Mouse (Mus musculus) CD4-positive helper T cell, adult 2 months (primary cell): ENCODE measurements around the gene Tiam2.

ENCODE experiments used
- DNase-seq: peaks from one replicate; pipeline ENCODE4 v3.0.0-alpha.2; 2012; ENCODE audit warnings: low read depth, missing footprints, low spot score

The Tiam2 gene

DNA sequence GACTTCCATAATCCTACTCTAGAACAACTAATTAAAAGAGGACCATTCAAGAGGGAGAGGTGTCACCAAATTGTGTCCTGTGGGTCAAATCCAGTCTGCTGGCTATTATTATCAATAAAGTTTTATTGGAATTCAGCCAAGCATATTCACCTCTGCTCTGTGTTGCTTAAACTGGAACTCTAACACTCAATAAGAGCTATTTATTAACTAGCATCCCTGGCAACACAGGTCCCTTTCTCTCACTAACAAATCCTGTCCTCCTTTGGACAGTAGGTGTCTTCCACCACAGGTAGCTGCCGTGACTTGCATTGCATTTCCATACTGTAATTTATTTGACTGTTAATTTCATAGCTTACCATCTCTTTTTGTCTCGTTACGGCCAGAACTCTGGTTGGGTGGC is 169.7 kb downstream of the Tiam2 start:
- no peak for DNase-seq

DNA sequence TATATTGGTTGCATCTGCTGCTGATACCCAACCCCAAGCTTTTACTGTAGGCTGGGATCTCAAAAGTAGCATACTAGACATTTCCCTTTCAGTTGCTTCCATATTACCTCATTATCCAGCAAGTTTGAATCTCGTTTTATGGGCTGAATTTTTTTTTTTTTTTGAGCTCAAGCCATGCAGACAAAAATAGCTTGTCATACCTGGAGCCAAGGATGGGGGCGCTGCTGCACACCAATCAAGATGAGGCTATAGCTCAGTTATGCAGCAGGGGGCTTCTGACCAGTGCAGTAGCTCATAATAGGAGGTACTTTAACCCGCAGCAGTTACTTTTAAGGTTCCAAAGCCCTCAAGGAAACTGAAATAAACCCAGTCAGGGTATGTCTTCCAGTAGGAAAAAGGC is 171.7 kb downstream of the Tiam2 start:
- DNase-seq, result peak; percentile 23

GRCm38 (mm10) chr17:3498580-3498979 is 172.2 kb downstream of the Tiam2 start:
- DNase-seq, result no peak

GRCm38 (mm10) chr17:3499468-3499867 is 173.1 kb downstream of the Tiam2 start:
- DNase-seq, result no peak

DNA sequence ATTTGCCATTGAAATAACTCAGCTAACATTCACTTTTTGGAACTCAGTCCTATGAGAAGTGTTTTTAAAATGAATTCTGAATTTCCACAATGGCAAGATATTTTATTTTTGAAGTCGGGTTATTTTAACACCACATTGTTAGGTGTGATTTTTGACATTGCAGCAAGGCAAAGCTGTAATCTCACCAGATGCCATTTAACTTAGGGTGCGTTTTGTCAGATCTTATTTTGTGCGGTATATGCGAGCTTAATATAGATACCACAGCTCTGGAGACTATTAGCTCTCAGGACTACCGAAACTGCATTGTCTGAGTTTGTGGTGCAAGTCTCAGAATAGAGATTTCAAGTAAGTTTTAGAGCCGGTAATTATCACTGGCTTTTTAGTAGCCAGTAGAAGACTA is 173.7 kb downstream of the Tiam2 start:
- no peak for DNase-seq

GRCm38 (mm10) chr17:3500936-3501335 is 174.6 kb downstream of the Tiam2 start:
- no peak for DNase-seq

DNA sequence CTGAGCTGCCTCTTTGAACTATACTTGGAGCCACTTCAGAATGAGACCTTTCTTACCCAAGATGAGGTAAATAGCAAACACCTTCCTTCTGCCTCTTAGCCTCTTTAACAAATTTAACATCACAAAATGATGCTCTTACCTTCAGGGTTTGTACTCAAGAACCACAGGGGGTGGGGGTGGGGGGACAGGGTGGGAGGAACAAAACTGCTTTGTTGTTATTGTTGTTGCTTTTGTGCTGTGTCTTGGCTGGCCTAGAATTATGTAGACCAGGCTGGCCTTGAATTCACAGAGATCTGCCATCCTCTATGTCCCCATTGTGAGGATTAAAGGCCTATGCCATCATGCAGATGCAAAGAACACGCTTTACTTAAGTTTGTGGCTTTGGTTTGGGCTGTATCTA is 179.3 kb downstream of the Tiam2 start:
- no peak for DNase-seq

GRCm38 (mm10) chr17:3506508-3506907 is 180.1 kb downstream of the Tiam2 start:
- no peak for DNase-seq

- DNase-seq, result peak; percentile 45
Observed at GRCm38 (mm10) chr17:3509841-3510240, 183.5 kb downstream of the Tiam2 start.

- no peak for DNase-seq
Observed at GRCm38 (mm10) chr17:3514316-3514715, 187.9 kb downstream of the Tiam2 start.

GRCm38 (mm10) chr17:3515851-3516250 is 189.5 kb downstream of the Tiam2 start:
- DNase-seq, result no peak

GRCm38 (mm10) chr17:3516406-3516805 is 190.0 kb downstream of the Tiam2 start:
- DNase-seq, result no peak

DNA sequence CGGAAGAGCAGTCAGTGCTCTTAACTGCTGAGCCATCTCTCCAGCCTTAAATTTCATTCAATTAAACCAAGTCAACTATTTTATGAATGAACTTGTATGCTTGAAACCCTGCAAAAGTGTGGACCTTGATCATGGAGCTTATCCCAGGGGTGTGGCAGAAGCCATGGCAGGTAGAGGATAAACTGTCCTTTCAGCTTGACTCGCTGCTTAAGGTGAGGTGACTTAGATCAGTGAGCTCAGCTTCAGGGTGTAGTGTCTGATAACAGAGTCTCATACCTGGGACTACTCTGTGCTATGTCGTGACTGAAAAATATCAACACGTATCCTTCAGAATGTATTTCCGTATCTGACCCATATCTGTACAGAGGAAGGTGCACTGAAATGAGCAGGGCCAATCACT is 194.0 kb downstream of the Tiam2 start:
- no peak for DNase-seq

GRCm38 (mm10) chr17:3527841-3528471 is 201.6 kb downstream of the Tiam2 start:
- no peak for DNase-seq

DNA sequence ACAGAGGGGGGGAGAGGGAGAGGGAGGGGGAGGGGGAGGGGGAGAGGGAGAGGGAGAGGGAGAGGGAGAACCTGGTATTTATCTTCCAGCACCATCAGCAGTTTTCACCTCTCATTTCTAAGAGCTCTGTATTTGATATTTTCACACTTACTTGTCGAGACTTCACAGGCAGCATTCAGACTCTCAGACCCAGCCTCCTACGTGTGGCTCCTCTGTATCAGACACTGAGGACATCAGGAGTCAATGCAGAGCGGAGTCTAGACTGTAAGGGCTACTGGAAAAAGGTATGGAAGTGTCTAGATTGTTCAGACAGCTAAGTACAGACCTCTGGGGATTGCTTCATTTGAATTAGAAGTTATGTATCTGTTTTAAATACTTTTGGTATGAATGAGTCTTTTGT is 203.2 kb downstream of the Tiam2 start:
- no peak for DNase-seq

GRCm38 (mm10) chr17:3530549-3530948 is 204.2 kb downstream of the Tiam2 start:
- no peak for DNase-seq

GRCm38 (mm10) chr17:3531641-3532040 is 205.3 kb downstream of the Tiam2 start:
- no peak for DNase-seq

DNA sequence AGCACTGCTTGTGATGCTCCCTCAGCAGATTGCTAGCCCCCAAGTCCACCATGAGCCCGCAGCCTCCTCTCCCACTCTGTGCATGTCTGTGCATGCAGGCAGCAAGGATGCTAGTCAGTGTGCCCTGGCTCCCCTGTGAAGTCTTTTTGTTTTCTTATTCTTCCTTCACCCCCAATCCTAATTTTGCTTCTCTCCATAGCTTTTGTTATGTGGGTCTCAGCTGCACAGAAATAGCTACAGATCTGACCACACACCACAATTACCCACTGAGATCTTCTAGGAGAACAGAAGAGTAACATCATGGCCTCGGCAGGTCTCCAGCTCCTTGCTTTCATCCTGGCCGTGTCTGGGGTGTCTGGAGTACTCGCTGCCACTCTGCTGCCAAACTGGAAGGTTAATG is 205.9 kb downstream of the Tiam2 start, which contains the start of gene Cldn20:
Gene Cldn20, plus strand, starts transcription at position 301 of the 400 bp plus-strand sequence.
- DNase-seq, result no peak

- peak; percentile 40 for DNase-seq
Observed at GRCm38 (mm10) chr17:3533425-3533824, 207.1 kb downstream of the Tiam2 start.

- DNase-seq, result no peak
Observed at GRCm38 (mm10) chr17:3540304-3540703, 213.9 kb downstream of the Tiam2 start.

DNA sequence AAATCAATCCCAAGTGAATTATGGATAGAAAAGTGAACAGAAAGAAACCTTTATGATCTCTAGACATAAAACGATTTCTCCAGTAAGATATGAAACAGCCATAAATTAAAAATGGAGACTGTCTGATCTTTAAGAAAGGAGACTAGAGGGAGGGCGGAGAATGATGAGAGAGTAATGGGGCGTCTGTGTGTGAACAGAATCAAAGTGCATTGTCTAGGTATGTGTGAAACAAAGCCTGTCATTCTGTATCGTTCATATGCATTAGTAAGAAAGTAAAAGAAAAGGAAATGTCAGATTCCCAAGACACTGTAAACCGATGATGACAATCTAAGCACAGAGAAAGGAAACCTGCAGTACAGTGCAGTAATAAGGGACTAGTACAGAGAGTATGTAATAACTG is 214.7 kb downstream of the Tiam2 start:
- DNase-seq, result no peak

GRCm38 (mm10) chr17:3547725-3548124 is 221.4 kb downstream of the Tiam2 start:
- no peak for DNase-seq

DNA sequence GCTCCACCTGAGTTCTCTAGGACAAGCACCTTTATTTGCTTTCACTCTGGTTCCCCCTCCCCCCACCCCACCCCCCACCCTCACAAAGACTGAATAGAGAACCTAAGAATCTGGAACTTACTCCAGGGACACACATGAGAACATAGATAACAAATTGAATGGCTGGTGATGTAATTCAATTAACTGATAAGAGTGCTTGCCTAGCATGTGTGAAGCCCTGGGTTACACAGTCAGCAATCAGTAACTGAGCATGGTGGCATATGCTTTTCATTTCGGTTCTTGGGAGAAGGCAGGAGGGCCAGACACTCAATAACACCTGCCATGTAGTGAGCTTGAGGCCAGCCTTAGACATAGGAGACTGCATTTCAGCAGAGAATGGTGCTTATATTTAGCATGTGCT is 229.9 kb downstream of the Tiam2 start:
- no peak for DNase-seq
